Mouse (Mus musculus) embryonic facial prominence, embryonic 12.5 days (tissue): Measurements from ENCODE around the gene Tjap1. TPM values are rescaled to one million over a fixed set of nuclear protein-coding genes. Genes with fewer than 3 reads are reported as not detected.

ENCODE experiments used
- ATAC-seq: fragments of 200-750 bp; cut with Nextera tagmentation; 2 replicates; pipeline ENCODE4 v1.8.0; 2017; ENCODE audit not compliant: insufficient number of reproducible peaks, insufficient read depth, low FRiP score, low TSS enrichment
- H3K27ac ChIP-seq: fragments of 300-500 bp; sonication (generic); 2 replicates; pipeline ENCODE4 v1.5.1; 2016; ENCODE audit warnings: mild to moderate bottlenecking
- H3K27me3 ChIP-seq: fragments of 300-500 bp; sonication (generic); 2 replicates; pipeline ENCODE4 v1.6.1; 2016; ENCODE audit warnings: mild to moderate bottlenecking, moderate library complexity
- H3K36me3 ChIP-seq: fragments of 300-500 bp; sonication (generic); 2 replicates; pipeline ENCODE4 v1.6.1; 2016; ENCODE audit warnings: mild to moderate bottlenecking
- H3K4me1 ChIP-seq: fragments of 300-500 bp; sonication (generic); 2 replicates; pipeline ENCODE4 v1.6.1; 2016
- H3K4me2 ChIP-seq: fragments of 300-500 bp; sonication (generic); replicated peaks from 2 replicates; pipeline ENCODE4 v1.6.1; 2016; ENCODE audit warnings: mild to moderate bottlenecking, moderate library complexity
- H3K4me3 ChIP-seq: fragments of 300-500 bp; sonication (generic); 2 replicates; pipeline ENCODE4 v1.5.1; 2016; ENCODE audit warnings: mild to moderate bottlenecking
- H3K9ac ChIP-seq: fragments of 300-500 bp; sonication (generic); 2 replicates; pipeline ENCODE4 v1.6.1; 2016; ENCODE audit warnings: mild to moderate bottlenecking, moderate library complexity
- H3K9me3 ChIP-seq: fragments of 300-500 bp; sonication (generic); 2 replicates; pipeline ENCODE4 v1.6.1; 2016; ENCODE audit warnings: mild to moderate bottlenecking, moderate library complexity
- WGBS: fragments of 180-500 bp; shearing (Covaris S2); methylation state at CpG from one replicate; pipeline ENCODE4 v1.1.7; 2016; 5-methylcytosine and 5-hydroxymethylcytosine counted together
- microRNA counts: library from miRNA; unstranded; fragments of <30 nt; microRNA quantifications from one replicate; lab custom pipeline; 2017
- microRNA-seq: library from miRNA; unstranded; fragments of <30 nt; microRNA quantifications from one replicate; pipeline ENCODE4, GENCODE M21; 2017
- polyA plus RNA-seq: library from polyadenylated mRNA; unstranded; fragments of >200 nt; fragmentation: Nextera tagmentation; extraction: Ambion mirVana; gene quantifications from 2 replicates; pipeline ENCODE4 v1.2.1, GENCODE M21; 2016

Tjap1 gene
- polyA plus RNA-seq, 1 experiment from 2014 or later, result 64.0 TPM

DNA sequence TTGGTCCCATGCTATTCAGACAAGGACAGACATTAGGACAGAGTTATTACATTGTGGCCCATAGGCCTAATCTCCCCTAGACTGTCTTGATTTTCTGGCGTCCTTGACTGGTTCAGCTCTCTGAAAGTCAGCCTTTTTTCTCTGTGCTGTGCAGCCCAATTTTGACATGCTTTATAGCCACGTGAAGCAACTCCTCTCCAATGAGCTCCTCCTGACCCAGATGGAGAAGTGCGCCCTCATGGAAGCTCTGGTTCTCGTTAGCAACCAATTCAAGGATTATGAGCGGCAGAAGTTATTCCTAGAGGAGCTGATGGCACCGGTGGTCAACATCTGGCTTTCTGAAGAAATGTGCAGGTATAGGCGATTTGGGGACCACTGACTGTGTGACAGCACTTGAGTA, 55.2 kb downstream of the Tjap1 start:
- Histone ChIP-seq H3K27ac (no peak overlapping the region), H3K4me1 (no peaks in the 10 kb centered on the region), H3K4me3 (no peak overlapping the region), H3K9me3 (no peaks in the 10 kb centered on the region), H3K36me3 (peaks cover 94% of the 10 kb centered on the region), H3K27me3 (no peaks in the 10 kb centered on the region), H3K9ac (no peak overlapping the region), H3K4me2 (no peak overlapping the region)
- 62% methylated on average over 7 of the region's 7 CpGs for WGBS
- ATAC-seq, result no peak

DNA sequence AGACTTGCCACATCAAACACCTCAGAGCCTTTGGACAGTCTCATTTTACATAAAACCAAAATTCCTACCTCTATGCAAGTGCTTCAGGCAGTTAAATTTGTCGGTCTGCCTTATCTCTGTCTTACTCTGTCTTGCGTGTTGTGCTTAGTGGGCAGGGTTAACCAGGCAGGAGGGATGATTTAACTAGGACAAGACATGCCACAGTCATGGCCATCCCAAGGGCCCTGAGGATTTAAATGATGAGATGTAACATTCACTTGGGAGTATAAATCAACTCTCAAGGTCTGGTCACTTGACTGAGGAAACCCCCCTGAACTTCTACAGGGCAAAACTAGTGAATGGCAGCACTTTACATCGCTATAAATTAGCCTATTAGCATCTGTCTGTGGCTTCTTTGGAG, 61.2 kb downstream of the Tjap1 start:
- 90% methylated on average over 3 of the region's 3 CpGs for WGBS
- no peaks in the 10 kb centered on the region for H3K4me1 ChIP-seq
- no peak overlapping the region for H3K4me3 ChIP-seq
- H3K36me3 ChIP-seq, result peaks cover 96% of the 10 kb centered on the region
- no peak overlapping the region for H3K4me2 ChIP-seq
- ATAC-seq, result no peak
- H3K9me3 ChIP-seq, result no peaks in the 10 kb centered on the region
- H3K27me3 ChIP-seq, result no peaks in the 10 kb centered on the region
- no peak overlapping the region for H3K27ac ChIP-seq
- no peak overlapping the region for H3K9ac ChIP-seq

GRCm38 (mm10) chr17:46210550-46210949, 72.3 kb downstream of the Tjap1 start:
- Histone ChIP-seq H3K4me2 (no peak overlapping the region), H3K9me3 (no peaks in the 10 kb centered on the region), H3K27ac (no peak overlapping the region), H3K9ac (no peak overlapping the region), H3K4me3 (no peak overlapping the region), H3K27me3 (no peaks in the 10 kb centered on the region), H3K4me1 (no peaks in the 10 kb centered on the region), H3K36me3 (peaks cover 89% of the 10 kb centered on the region)
- ATAC-seq, result no peak
- WGBS, result 92% methylated on average over 3 of the region's 3 CpGs

MicroRNAs within 50 kb of the gene (microRNA counts, 519-probe panel; counts per million panel counts)
- microRNA mmu-miR-693-3p (lab: Ali Mortazavi, UCI), result 460 counts per million, percentile 65 among the panel's probes with 10 or more counts
- microRNA mmu-miR-693-5p (lab: Ali Mortazavi, UCI), result 460 counts per million, percentile 65 among the panel's probes with 10 or more counts

Small RNA genes within 50 kb of the gene (microRNA-seq; reads per million reads assigned to microRNA genes)
- gene Mir693, result 1.1 reads per million

Other genes with a start within 250 kb of the Tjap1 start
- gene Mrps18a, start 172.0 kb downstream of the Tjap1 start, polyA plus RNA-seq, result 136 and 138 TPM in 2 replicates
- gene Rsph9, start 138.8 kb downstream of the Tjap1 start, polyA plus RNA-seq, result 11.7 and 12.2 TPM in 2 replicates
- 33.0 and 33.7 TPM in 2 replicates for gene Mad2l1bp, start 129.5 kb downstream of the Tjap1 start, polyA plus RNA-seq
- 48.8 and 50.2 TPM in 2 replicates for gene Gtpbp2, start 122.0 kb downstream of the Tjap1 start, polyA plus RNA-seq
- 16.3 and 16.6 TPM in 2 replicates for gene Polh, start 80.4 kb downstream of the Tjap1 start, polyA plus RNA-seq
- gene Xpo5, start 80.2 kb downstream of the Tjap1 start, polyA plus RNA-seq, result 56.3 and 57.3 TPM in 2 replicates
- 100 and 102 TPM in 2 replicates for gene Polr1c, start 35.0 kb downstream of the Tjap1 start, polyA plus RNA-seq
- 82.5 and 86.2 TPM in 2 replicates for gene Yipf3, start 34.9 kb downstream of the Tjap1 start, polyA plus RNA-seq
- gene Lrrc73, start 29.5 kb downstream of the Tjap1 start, polyA plus RNA-seq, result 1.2 and 1.4 TPM in 2 replicates
- gene Dlk2, start 14.4 kb upstream of the Tjap1 start, polyA plus RNA-seq, result 4.5 and 5.5 TPM in 2 replicates
- gene Abcc10, start 45.3 kb upstream of the Tjap1 start, polyA plus RNA-seq, result 7.6 and 8.3 TPM in 2 replicates
- 16.9 and 18.2 TPM in 2 replicates for gene Zfp318, start 100.7 kb upstream of the Tjap1 start, polyA plus RNA-seq
- gene Crip3, start 145.9 kb upstream of the Tjap1 start, polyA plus RNA-seq, result 1.0 and 1.2 TPM in 2 replicates
- not detected in 2 replicates for gene Slc22a7, start 155.4 kb upstream of the Tjap1 start, polyA plus RNA-seq
- gene Ttbk1, start 204.6 kb upstream of the Tjap1 start, polyA plus RNA-seq, result 0.88 and 1.3 TPM in 2 replicates
- 58.2 and 63.4 TPM in 2 replicates for gene Dnph1, start 213.7 kb upstream of the Tjap1 start, polyA plus RNA-seq